Mouse (Mus musculus): ENCODE measurements around the gene Tlr7.

- TF ChIP-seq EP300 (IDR thresholded peaks at IDR 0.05; ENCODE audit: low read depth) (no peak), CTCF (IDR thresholded peaks at IDR 0.05; ENCODE audit: low read depth) (no peak)
These were observed 1.8 kb downstream of the Tlr7 start for GRCm38 (mm10) chrX:167328519-167328918.
